Mouse (Mus musculus): ENCODE results near the gene Iqgap1. TPM values are rescaled to one million over a fixed set of nuclear protein-coding genes. Genes with fewer than 3 reads are reported as not detected.

The Iqgap1 gene
- polyA plus RNA-seq, 1 experiment, result 206 TPM

DNA sequence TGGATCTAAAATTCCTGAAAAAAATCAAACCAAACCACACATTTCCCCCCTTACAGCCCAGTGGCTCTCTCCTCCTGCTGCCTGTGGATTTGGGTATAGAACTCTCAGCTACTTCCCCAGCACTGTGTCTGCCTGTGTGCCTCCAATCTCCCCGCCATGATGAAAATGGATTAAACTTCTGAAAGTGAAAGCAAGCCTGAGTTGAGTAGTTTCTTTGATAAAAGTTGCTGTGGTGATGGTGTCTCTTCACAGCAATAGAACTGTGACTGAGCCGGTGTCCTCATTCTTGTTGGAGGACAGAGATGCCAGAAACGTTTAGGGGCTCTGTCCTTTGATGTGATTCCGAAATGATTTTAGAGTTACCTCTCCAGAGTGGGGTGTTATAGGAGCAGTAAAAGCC, 4.9 kb downstream of the Iqgap1 start:
- peaks cover 13% of the 10 kb centered on the region for H3K4me1 ChIP-seq (ENCODE audit: control insufficient read depth, insufficient read depth, low read length)
- no peak overlapping the region for H3K27ac ChIP-seq (ENCODE audit: insufficient read depth, low read length)
- no peak overlapping the region for H3K4me3 ChIP-seq (ENCODE audit: insufficient read depth, low read length)
- TF ChIP-seq CTCF (IDR thresholded peaks at IDR 0.05; ENCODE audit: borderline replicate concordance, insufficient read depth, low read length), result no peak
- no peak for TF ChIP-seq POLR2A (IDR thresholded peaks at IDR 0.05; ENCODE audit: low read depth, low read length)

GRCm38 (mm10) chr7:80816641-80817040, 9.1 kb downstream of the Iqgap1 start:
- no peak for TF ChIP-seq CTCF (IDR thresholded peaks at IDR 0.05; ENCODE audit: borderline replicate concordance, insufficient read depth, low read length)
- no peak for TF ChIP-seq POLR2A (IDR thresholded peaks at IDR 0.05; ENCODE audit: low read depth, low read length)
- H3K4me1 ChIP-seq (ENCODE audit: control insufficient read depth, insufficient read depth, low read length), result peaks cover 6% of the 10 kb centered on the region
- H3K4me3 ChIP-seq (ENCODE audit: insufficient read depth, low read length), result no peak overlapping the region
- H3K27ac ChIP-seq (ENCODE audit: insufficient read depth, low read length), result no peak overlapping the region

- Histone ChIP-seq H3K4me3 (ENCODE audit: insufficient read depth, low read length) (no peak overlapping the region), H3K27ac (ENCODE audit: insufficient read depth, low read length) (no peak overlapping the region), H3K4me1 (ENCODE audit: control insufficient read depth, insufficient read depth, low read length) (peaks cover 6% of the 10 kb centered on the region)
- TF ChIP-seq CTCF (IDR thresholded peaks at IDR 0.05; ENCODE audit: borderline replicate concordance, insufficient read depth, low read length) (no peak), POLR2A (IDR thresholded peaks at IDR 0.05; ENCODE audit: low read depth, low read length) (no peak)
Measured at GRCm38 (mm10) chr7:80813397-80813796, 12.4 kb downstream of the Iqgap1 start.

- TF ChIP-seq CTCF (IDR thresholded peaks at IDR 0.05; ENCODE audit: borderline replicate concordance, insufficient read depth, low read length), result no peak
- no peak for TF ChIP-seq POLR2A (IDR thresholded peaks at IDR 0.05; ENCODE audit: low read depth, low read length)
- H3K27ac ChIP-seq (ENCODE audit: insufficient read depth, low read length), result no peak overlapping the region
- 0 out of 2 replicates have a peak, but pooled peaks cover 3% of the 10 kb centered on the region for H3K4me1 ChIP-seq (ENCODE audit: control insufficient read depth, insufficient read depth, low read length)
- no peak overlapping the region for H3K4me3 ChIP-seq (ENCODE audit: insufficient read depth, low read length)
Measured at GRCm38 (mm10) chr7:80806331-80806730, 19.4 kb downstream of the Iqgap1 start.

GRCm38 (mm10) chr7:80803173-80803872, 22.5 kb downstream of the Iqgap1 start:
- TF ChIP-seq CTCF (IDR thresholded peaks at IDR 0.05; ENCODE audit: borderline replicate concordance, insufficient read depth, low read length) (no peak), POLR2A (IDR thresholded peaks at IDR 0.05; ENCODE audit: low read depth, low read length) (peak; percentile 90)
- Histone ChIP-seq H3K4me1 (ENCODE audit: control insufficient read depth, insufficient read depth, low read length) (peaks cover 7% of the 10 kb centered on the region; the same call in 1 of the 2 replicates), H3K4me3 (ENCODE audit: insufficient read depth, low read length) (peak overlapping the region; percentile 81), H3K27ac (ENCODE audit: insufficient read depth, low read length) (peak overlapping the region; percentile 53)

- H3K27ac ChIP-seq (ENCODE audit: insufficient read depth, low read length), result peak overlapping the region; percentile 53
- no peak for TF ChIP-seq POLR2A (IDR thresholded peaks at IDR 0.05; ENCODE audit: low read depth, low read length)
- TF ChIP-seq CTCF (IDR thresholded peaks at IDR 0.05; ENCODE audit: borderline replicate concordance, insufficient read depth, low read length), result no peak
- H3K4me1 ChIP-seq (ENCODE audit: control insufficient read depth, insufficient read depth, low read length), result peaks cover 7% of the 10 kb centered on the region; the same call in 1 of the 2 replicates
- peak overlapping the region; percentile 81 for H3K4me3 ChIP-seq (ENCODE audit: insufficient read depth, low read length)
Measured at GRCm38 (mm10) chr7:80802412-80803160, 23.2 kb downstream of the Iqgap1 start.

DNA sequence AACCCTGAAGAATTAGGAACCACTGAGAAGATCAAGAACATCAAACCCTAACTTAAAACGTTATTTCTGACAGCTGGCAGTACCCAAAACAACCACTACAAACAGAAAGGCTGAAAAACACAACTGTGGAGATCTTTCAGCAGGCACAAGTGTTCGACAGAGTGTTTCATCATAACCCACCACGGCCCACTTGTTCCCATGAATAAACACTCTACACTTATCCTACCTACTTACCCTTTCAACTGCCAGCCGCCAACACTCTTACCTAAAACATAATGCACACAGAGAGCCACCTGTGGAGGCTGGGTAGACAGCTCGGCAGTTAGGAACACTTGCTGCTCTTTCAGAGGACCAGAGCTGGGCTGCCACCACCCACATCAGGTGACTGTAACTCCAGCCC, 26.5 kb downstream of the Iqgap1 start:
- Histone ChIP-seq H3K4me1 (ENCODE audit: control insufficient read depth, insufficient read depth, low read length) (peaks cover 7% of the 10 kb centered on the region; the same call in 1 of the 2 replicates), H3K27ac (ENCODE audit: insufficient read depth, low read length) (no peak overlapping the region), H3K4me3 (ENCODE audit: insufficient read depth, low read length) (no peak overlapping the region)
- no peak for TF ChIP-seq POLR2A (IDR thresholded peaks at IDR 0.05; ENCODE audit: low read depth, low read length)
- no peak for TF ChIP-seq CTCF (IDR thresholded peaks at IDR 0.05; ENCODE audit: borderline replicate concordance, insufficient read depth, low read length)

DNA sequence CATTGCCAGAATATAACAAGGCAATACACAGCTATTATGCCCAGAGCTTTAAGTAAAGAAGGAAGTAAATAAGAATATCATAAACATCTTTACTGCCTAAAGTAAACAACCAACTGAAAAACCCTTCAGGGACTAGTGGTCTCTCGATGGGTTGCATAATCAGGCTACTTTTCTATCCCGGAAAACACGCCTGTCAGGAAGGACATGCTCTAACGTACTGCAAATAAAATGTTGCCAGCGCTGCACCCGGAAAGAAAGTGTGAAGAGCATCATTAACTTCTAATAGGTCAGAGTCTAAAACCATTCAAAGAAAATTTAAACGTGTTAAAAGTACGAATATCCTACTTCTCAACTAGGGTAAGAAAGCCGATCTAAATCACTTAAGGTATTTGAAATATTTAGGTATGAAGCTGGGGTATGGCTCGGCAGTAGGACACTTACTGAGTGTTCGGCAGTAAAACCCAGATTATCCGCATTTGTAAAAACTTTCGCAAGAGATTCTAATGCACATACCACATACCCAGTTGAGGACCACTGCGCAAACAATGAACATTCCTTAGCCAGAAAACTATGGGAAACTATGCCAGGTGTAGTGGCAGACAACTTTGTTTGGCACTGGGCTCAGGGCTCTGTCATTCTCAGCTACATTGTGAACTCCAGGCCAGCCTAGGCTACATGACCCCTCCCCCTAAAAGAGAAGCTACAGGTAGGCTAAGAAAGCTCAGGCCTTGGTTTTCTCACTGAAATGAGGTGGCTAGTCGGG, 28.8 kb downstream of the Iqgap1 start:
- H3K4me3 ChIP-seq (ENCODE audit: insufficient read depth, low read length), result no peak overlapping the region
- TF ChIP-seq POLR2A (IDR thresholded peaks at IDR 0.05; ENCODE audit: low read depth, low read length) (no peak), CTCF (IDR thresholded peaks at IDR 0.05; ENCODE audit: borderline replicate concordance, insufficient read depth, low read length) (no peak)
- no peak overlapping the region for H3K27ac ChIP-seq (ENCODE audit: insufficient read depth, low read length)
- H3K4me1 ChIP-seq (ENCODE audit: control insufficient read depth, insufficient read depth, low read length), result peaks cover 10% of the 10 kb centered on the region; the same call in 1 of the 2 replicates

DNA sequence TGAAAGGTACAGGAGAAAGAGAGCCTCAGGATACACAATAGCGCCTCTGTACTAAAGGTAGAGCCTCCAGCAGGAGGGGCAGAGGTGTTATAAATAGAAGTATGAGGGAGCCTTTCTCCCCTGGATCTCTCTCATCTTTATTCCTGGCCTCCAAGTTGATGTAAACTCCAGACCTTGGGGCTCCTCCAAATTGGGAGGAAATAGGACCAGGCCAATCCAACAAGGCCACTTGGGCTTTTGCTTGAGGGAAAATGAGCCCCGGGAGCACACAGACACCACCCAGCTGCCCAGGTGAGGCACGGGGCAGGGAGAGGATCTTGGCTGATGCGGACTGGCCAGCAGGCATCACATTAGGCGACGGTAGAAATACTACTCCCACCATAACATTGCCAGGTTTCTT, 29.5 kb downstream of the Iqgap1 start:
- H3K27ac ChIP-seq (ENCODE audit: insufficient read depth, low read length), result no peak overlapping the region
- TF ChIP-seq CTCF (IDR thresholded peaks at IDR 0.05; ENCODE audit: borderline replicate concordance, insufficient read depth, low read length) (no peak), POLR2A (IDR thresholded peaks at IDR 0.05; ENCODE audit: low read depth, low read length) (no peak)
- H3K4me1 ChIP-seq (ENCODE audit: control insufficient read depth, insufficient read depth, low read length), result peaks cover 11% of the 10 kb centered on the region; the same call in 1 of the 2 replicates
- no peak overlapping the region for H3K4me3 ChIP-seq (ENCODE audit: insufficient read depth, low read length)
